Mouse (Mus musculus) MEL (cell line): ENCODE results near the gene Rasl11b. TPM values are rescaled to one million over a fixed set of nuclear protein-coding genes. Genes with fewer than 3 reads are reported as not detected.

ENCODE experiments used
- DNase-seq: peaks from one replicate; pipeline ENCODE4 v3.0.0; 2011; ENCODE audit warnings: low read depth, low spot score
- H3K27ac ChIP-seq: 2 replicates; pipeline ENCODE4 v1.5.1; 2012; ENCODE audit warnings: low read depth, mild to moderate bottlenecking, control low read depth, low read length, moderate library complexity; ENCODE audit not compliant: control insufficient read depth
- H3K27me3 ChIP-seq, 2 experiments: fragments of 150-350 bp in 1 of 2; sonication (generic) in 1 of 2; 2 replicates each; pipeline ENCODE4 v1.6.1; 2012; ENCODE audit warnings: low read length in 2 of 2, mild to moderate bottlenecking in 2 of 2, improper control_type of control experiment in 1 of 2, moderate library complexity in 1 of 2; ENCODE audit not compliant: insufficient read depth in 2 of 2, control insufficient read depth in 1 of 2
- H3K36me3 ChIP-seq, 2 experiments: 2 replicates each; pipeline ENCODE4 v1.6.1; 2012 to 2014; ENCODE audit warnings: low read length in 2 of 2, improper control_type of control experiment in 1 of 2, inconsistent platforms in 1 of 2, mild to moderate bottlenecking in 1 of 2; ENCODE audit not compliant: insufficient read depth in 2 of 2, control insufficient read depth in 1 of 2
- H3K4me1 ChIP-seq, 2 experiments: fragments of 150-350 bp in 1 of 2; sonication (generic) in 1 of 2; 2 replicates each; pipeline ENCODE4 v1.6.1; 2012; ENCODE audit warnings: low read length in 2 of 2, improper control_type of control experiment in 1 of 2, mild to moderate bottlenecking in 1 of 2; ENCODE audit not compliant: insufficient read depth in 2 of 2, control insufficient read depth in 1 of 2
- H3K4me3 ChIP-seq, 2 experiments: fragments of 150-350 bp in 1 of 2; sonication (generic) in 1 of 2; 2 replicates each; pipeline ENCODE4 v1.5.1; 2012; ENCODE audit warnings: low read depth in 2 of 2, low read length in 2 of 2, mild to moderate bottlenecking in 2 of 2, moderate library complexity in 2 of 2, control low read depth in 1 of 2, improper control_type of control experiment in 1 of 2; ENCODE audit not compliant: control insufficient read depth in 1 of 2, insufficient read depth in 1 of 2
- H3K79me2 ChIP-seq: 2 replicates; pipeline ENCODE4 v1.6.1; 2012; ENCODE audit warnings: mild to moderate bottlenecking, low read length, moderate library complexity; ENCODE audit not compliant: control insufficient read depth, poor library complexity, insufficient read depth
- H3K9ac ChIP-seq: 2 replicates; pipeline ENCODE4 v1.6.1; 2012; ENCODE audit warnings: low read depth, mild to moderate bottlenecking, control low read depth, low read length, moderate library complexity; ENCODE audit not compliant: control insufficient read depth, poor library complexity, severe bottlenecking
- H3K9me3 ChIP-seq: fragments of 150-350 bp; sonication (generic); replicated peaks from 2 replicates; pipeline ENCODE4 v1.6.1; 2012; ENCODE audit warnings: mild to moderate bottlenecking, low read length, improper control_type of control experiment, moderate library complexity; ENCODE audit not compliant: insufficient read depth
- CTCF ChIP-seq, 3 experiments: IDR thresholded peaks in 2 of 3; conservative IDR thresholded peaks in 1 of 3; 2 replicates each; pipeline ENCODE4 v1.5.1; 2011 to 2012; ENCODE audit warnings: low read length in 3 of 3, low read depth in 2 of 3, mild to moderate bottlenecking in 2 of 3, improper control_type of control experiment in 1 of 3, inconsistent platforms in 1 of 3, mixed read lengths in 1 of 3, moderate library complexity in 1 of 3; ENCODE audit not compliant: control insufficient read depth in 1 of 3, insufficient read depth in 1 of 3, poor library complexity in 1 of 3, severe bottlenecking in 1 of 3
- E2F4 ChIP-seq: IDR thresholded peaks from 2 replicates; pipeline ENCODE4 v1.6.1; 2011; ENCODE audit warnings: low read depth, low read length, improper control_type of control experiment, borderline replicate concordance
- GABPA ChIP-seq: IDR thresholded peaks from 2 replicates; pipeline ENCODE4 v1.6.1; 2012; ENCODE audit warnings: low read depth, mild to moderate bottlenecking, inconsistent platforms, low read length, improper control_type of control experiment, moderate library complexity
- GATA1 ChIP-seq: IDR thresholded peaks from 2 replicates; pipeline ENCODE4 v1.6.1; 2011; ENCODE audit warnings: low read depth, low read length, improper control_type of control experiment
- HCFC1 ChIP-seq: IDR thresholded peaks from 2 replicates; pipeline ENCODE4 v1.6.1; 2012; ENCODE audit warnings: low read depth, mild to moderate bottlenecking, inconsistent platforms, low read length, improper control_type of control experiment, moderate library complexity
- JUND ChIP-seq: IDR thresholded peaks from 2 replicates; pipeline ENCODE4 v1.6.1; 2011; ENCODE audit warnings: low read depth, mild to moderate bottlenecking, improper control_type of control experiment, low read length
- KAT2A ChIP-seq: conservative IDR thresholded peaks from 2 replicates; pipeline ENCODE4 v1.6.1; 2012; ENCODE audit warnings: low read depth, low read length, improper control_type of control experiment, inconsistent platforms
- MAFK ChIP-seq: IDR thresholded peaks from 2 replicates; pipeline ENCODE4 v1.6.1; 2011; ENCODE audit warnings: low read depth, mild to moderate bottlenecking, low read length, improper control_type of control experiment, borderline replicate concordance
- MAZ ChIP-seq: IDR thresholded peaks from 2 replicates; pipeline ENCODE4 v1.6.1; 2012; ENCODE audit warnings: low read depth, mild to moderate bottlenecking, inconsistent platforms, low read length, improper control_type of control experiment
- MYB ChIP-seq: IDR thresholded peaks from 2 replicates; pipeline ENCODE4 v1.6.1; 2011; ENCODE audit warnings: mild to moderate bottlenecking, low read depth, low read length, improper control_type of control experiment
- MYC ChIP-seq: IDR thresholded peaks from 2 replicates; pipeline ENCODE4 v1.6.1; 2011; ENCODE audit warnings: low read depth, mild to moderate bottlenecking, low read length, improper control_type of control experiment, moderate library complexity
- NRF1 ChIP-seq: IDR thresholded peaks from 2 replicates; pipeline ENCODE4 v1.6.1; 2014; ENCODE audit warnings: low read depth, mild to moderate bottlenecking, inconsistent platforms, low read length, improper control_type of control experiment, moderate library complexity; ENCODE audit not compliant: poor library complexity, insufficient read depth, severe bottlenecking
- POLR2AphosphoS2 ChIP-seq: IDR thresholded peaks from 2 replicates; pipeline ENCODE4 v1.6.1; 2011; ENCODE audit warnings: low read length, improper control_type of control experiment
- RAD21 ChIP-seq: IDR thresholded peaks from 2 replicates; pipeline ENCODE4 v1.6.1; 2011; ENCODE audit warnings: mild to moderate bottlenecking, low read depth, low read length, improper control_type of control experiment
- RCOR1 ChIP-seq: IDR thresholded peaks from 2 replicates; pipeline ENCODE4 v1.6.1; 2012; ENCODE audit warnings: low read depth, mild to moderate bottlenecking, inconsistent platforms, low read length, improper control_type of control experiment
- SMC3 ChIP-seq: IDR thresholded peaks from 2 replicates; pipeline ENCODE4 v1.6.1; 2011; ENCODE audit warnings: low read depth, low read length, improper control_type of control experiment
- TAL1 ChIP-seq: IDR thresholded peaks from 2 replicates; pipeline ENCODE4 v1.6.1; 2012; ENCODE audit warnings: mild to moderate bottlenecking, inconsistent platforms, low read length, moderate library complexity, mixed read lengths
- USF1 ChIP-seq: IDR thresholded peaks from 2 replicates; pipeline ENCODE4 v1.6.1; 2014; ENCODE audit warnings: low read depth, mild to moderate bottlenecking, inconsistent platforms, low read length, improper control_type of control experiment, moderate library complexity
- USF2 ChIP-seq, 2 experiments: IDR thresholded peaks; 2 replicates each; pipeline ENCODE4 v1.6.1; 2011 to 2012; ENCODE audit warnings: improper control_type of control experiment in 2 of 2, low read length in 2 of 2, borderline replicate concordance in 1 of 2, inconsistent platforms in 1 of 2, low read depth in 1 of 2, mild to moderate bottlenecking in 1 of 2; ENCODE audit not compliant: insufficient read depth in 1 of 2
- ZC3H11A ChIP-seq: IDR thresholded peaks from 2 replicates; pipeline ENCODE4 v1.6.1; 2012; ENCODE audit warnings: low read depth, mild to moderate bottlenecking, inconsistent platforms, low read length, improper control_type of control experiment
- ZMIZ1 ChIP-seq: IDR thresholded peaks from 2 replicates; pipeline ENCODE4 v1.6.1; 2012; ENCODE audit warnings: low read depth, mild to moderate bottlenecking, inconsistent platforms, low read length, improper control_type of control experiment, moderate library complexity
- polyA plus RNA-seq, 2 experiments: library from polyadenylated mRNA; stranded (reverse) in 1 of 2; unstranded in 1 of 2; fragments of >175 nt in 1 of 2; fragments of >200 nt in 1 of 2; gene quantifications; 2 replicates each; pipeline versions ENCODE4 v1.2.1 to v1.2.4; 2012; ENCODE audit warnings: low replicate concordance in 2 of 2, low read depth in 1 of 2; ENCODE audit not compliant: insufficient read length in 2 of 2, insufficient read depth in 1 of 2, missing spikeins in 1 of 2
- total RNA-seq: library from RNA; depleted of rRNA; stranded (reverse); fragments of 300-350 nt; gene quantifications from 2 replicates; pipeline ENCODE4 v1.2.3, GENCODE M21; 2012

Rasl11b gene
- total and polyA plus RNA-seq, 3 experiments, result 0.15 to 0.54 TPM; not detected in 1

DNA sequence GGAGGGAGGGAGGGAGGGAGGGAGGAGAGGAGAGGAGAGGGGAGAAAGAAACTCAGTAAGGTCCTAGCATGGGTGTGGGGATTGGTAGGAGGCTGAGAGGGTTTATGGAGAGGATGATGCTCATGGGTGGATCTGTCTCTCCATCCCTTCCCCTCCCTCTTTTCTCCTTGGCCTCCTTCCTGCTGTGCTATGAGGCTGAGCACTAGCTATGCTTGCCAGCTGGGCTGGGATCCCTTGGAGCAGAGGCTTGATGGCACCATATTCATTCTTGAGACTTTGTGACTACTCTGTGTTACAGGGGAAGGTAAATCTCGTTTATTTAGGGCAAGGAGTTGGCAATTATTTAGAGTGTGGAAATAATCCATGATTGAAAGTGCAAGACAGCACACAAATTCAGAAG lies 33.9 kb downstream of the Rasl11b start:
- Histone ChIP-seq H3K4me3 (no peak overlapping the region), H3K4me1 (no peaks in the 10 kb centered on the region), H3K27me3 (no peaks in the 10 kb centered on the region), H3K36me3 (no peaks in the 10 kb centered on the region)
- DNase-seq, result no peak
- TF ChIP-seq JUND (no peak), SMC3 (no peak), NRF1 (no peak), MAFK (no peak), GABPA (no peak)
- TF ChIP-seq, all 39 proteins: peak for 0
- H3K9ac ChIP-seq, result no peak overlapping the region
- H3K27ac ChIP-seq, result no peak overlapping the region
- no peaks in the 10 kb centered on the region for H3K9me3 ChIP-seq
- no peaks in the 10 kb centered on the region for H3K79me2 ChIP-seq

GRCm38 (mm10) chr5:74229775-74230413 lies 34.8 kb downstream of the Rasl11b start:
- no peaks in the 10 kb centered on the region for H3K27me3 ChIP-seq
- TF ChIP-seq MAFK (no peak), NRF1 (no peak), ZC3H11A (no peak), MAZ (no peak), ZMIZ1 (no peak), HCFC1 (no peak), CTCF (IDR thresholded peaks at IDR 0.05 in 2 of 3, conservative IDR thresholded peaks at IDR 0.05 in 1 of 3; ENCODE audit: control insufficient read depth in 1 of 3, insufficient read depth in 1 of 3, low read depth in 2 of 3, low read length in 3 of 3, poor library complexity in 1 of 3, severe bottlenecking in 1 of 3) (no peak), JUND (no peak), POLR2AphosphoS2 (no peak), MYB (no peak), GABPA (no peak), GATA1 (no peak), KAT2A (no peak), TAL1 (no peak), USF1 (no peak), MYC (no peak), E2F4 (no peak), RAD21 (no peak), USF2 (IDR thresholded peaks at IDR 0.05; ENCODE audit: borderline replicate concordance in 1 of 2, insufficient read depth in 1 of 2, low read depth in 1 of 2, low read length in 2 of 2) (no peak), RCOR1 (no peak)
- DNase-seq, result no peak
- no peaks in the 10 kb centered on the region for H3K36me3 ChIP-seq
- H3K79me2 ChIP-seq, result no peaks in the 10 kb centered on the region
- H3K9ac ChIP-seq, result no peak overlapping the region
- H3K9me3 ChIP-seq, result no peaks in the 10 kb centered on the region
- no peaks in the 10 kb centered on the region for H3K4me1 ChIP-seq
- no peak overlapping the region for H3K27ac ChIP-seq
- no peak overlapping the region for H3K4me3 ChIP-seq
